Mouse (Mus musculus): ENCODE data around the gene Tmem204. TPM values are rescaled to one million over a fixed set of nuclear protein-coding genes. Genes with fewer than 3 reads are reported as not detected.

Tmem204 gene
- polyA plus RNA-seq, 1 experiment from 2014 or later: 15.4 TPM

DNA sequence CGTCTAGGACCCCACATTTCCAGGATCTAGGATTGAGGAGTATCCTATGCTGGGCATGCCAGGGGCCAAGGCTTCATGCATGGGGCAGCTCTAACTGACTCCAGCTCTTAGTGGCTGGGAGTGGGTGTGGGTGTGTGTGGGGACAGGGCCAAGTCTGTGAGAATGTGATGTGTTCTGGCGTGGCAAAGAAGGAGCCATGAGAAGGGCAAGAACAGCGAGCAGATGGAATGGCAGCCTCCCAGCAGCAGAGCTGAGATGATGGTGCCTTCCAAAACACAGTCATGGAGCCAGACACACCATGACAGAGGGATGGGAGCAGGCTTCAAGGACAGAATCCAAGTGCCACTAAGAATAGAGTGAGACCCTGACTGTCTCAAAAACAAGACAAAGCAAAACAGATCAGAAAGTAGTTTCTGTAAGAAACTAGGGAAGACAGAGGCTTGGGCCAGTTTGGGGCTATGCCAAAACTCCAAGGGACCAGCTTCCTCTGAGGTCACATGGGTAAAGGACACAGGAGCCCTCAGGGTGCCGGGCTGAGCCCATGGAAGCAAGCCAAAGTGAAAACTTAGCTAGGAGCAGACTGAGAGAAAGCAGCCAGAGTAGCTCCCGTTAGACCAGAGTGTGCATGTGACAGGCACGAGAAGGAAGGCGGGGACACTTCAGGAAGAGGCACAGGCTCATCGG lies 28.5 kb upstream of the Tmem204 start:
- Histone ChIP-seq H3K4me3 (no peak overlapping the region), H3K4me2 (replicated peaks) (no peak overlapping the region), H3K9me3 (no peaks in the 10 kb centered on the region), H3K4me1 (peaks cover 14% of the 10 kb centered on the region), H3K36me3 (peaks cover 73% of the 10 kb centered on the region), H3K9ac (no peak overlapping the region), H3K27me3 (no peaks in the 10 kb centered on the region), H3K27ac (no peak overlapping the region)
- 86% methylated on average over 8 of the region's 8 CpGs for WGBS
- no peak for ATAC-seq (ENCODE audit: low FRiP score, low read depth)

DNA sequence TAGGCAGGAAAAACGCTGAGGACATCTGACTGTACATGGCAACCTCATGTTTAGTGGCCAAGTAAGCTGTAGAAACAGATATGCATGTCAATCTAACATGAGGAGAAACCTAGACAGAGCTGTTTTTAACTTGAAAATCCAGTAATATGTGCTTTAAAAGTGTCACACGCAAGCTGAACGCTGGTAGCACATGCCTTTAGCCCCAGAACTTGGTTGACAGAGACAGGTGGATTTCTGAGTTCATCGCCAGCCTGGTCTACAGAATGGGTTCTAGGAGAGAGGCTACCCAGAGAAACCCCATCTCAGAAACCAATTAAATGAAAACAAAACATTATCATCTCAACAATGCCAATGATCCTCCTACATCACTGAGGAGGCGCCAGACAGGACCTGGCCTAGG lies 27.8 kb upstream of the Tmem204 start:
- Histone ChIP-seq H3K4me1 (peaks cover 11% of the 10 kb centered on the region), H3K9me3 (no peaks in the 10 kb centered on the region), H3K27ac (no peak overlapping the region), H3K36me3 (peaks cover 80% of the 10 kb centered on the region), H3K4me2 (replicated peaks) (no peak overlapping the region), H3K4me3 (no peak overlapping the region), H3K9ac (no peak overlapping the region), H3K27me3 (no peaks in the 10 kb centered on the region)
- WGBS: 88% methylated on average over 5 of the region's 5 CpGs
- no peak for ATAC-seq (ENCODE audit: low FRiP score, low read depth)

DNA sequence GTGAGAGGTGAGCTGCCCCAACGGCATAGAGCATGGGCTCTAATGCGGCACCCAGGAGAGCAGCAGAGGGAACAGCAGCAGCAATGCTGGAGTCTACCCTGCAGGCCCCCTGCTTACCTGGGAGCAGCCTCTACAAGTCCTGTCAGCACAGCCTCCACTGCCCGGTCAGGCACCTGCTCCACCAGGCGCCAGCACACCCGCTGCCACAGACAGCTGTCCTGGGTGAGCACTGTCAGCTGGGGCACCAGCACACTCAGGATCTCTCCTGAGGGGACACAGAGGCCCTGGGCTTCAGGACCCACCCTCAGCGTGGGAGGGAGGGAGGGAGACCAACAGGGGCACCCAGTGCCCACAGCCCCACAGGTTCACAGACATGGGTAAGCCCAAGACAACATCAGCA lies 27.2 kb upstream of the Tmem204 start:
- ATAC-seq (ENCODE audit: low FRiP score, low read depth): no peak

DNA sequence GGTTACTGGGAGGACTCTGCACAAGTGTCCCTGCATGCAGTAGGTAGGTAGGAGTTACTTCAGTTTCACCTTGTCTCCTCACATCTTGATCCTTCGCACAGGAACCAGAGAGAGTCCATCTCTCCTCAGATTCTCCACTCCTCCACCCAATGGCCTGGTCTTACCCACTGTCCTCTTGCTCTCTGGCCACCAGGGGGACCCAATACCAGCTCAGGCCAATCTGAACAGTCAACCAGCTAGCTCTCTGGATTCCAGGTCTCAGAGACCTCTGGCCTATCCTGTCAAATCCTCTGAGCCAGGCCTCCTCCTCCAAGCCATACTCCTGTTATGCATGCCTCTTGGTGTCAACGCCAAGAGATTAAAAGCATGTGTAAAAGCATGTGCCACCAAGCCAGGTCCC lies 26.2 kb upstream of the Tmem204 start:
- Histone ChIP-seq H3K9me3 (no peaks in the 10 kb centered on the region), H3K36me3 (peaks cover 96% of the 10 kb centered on the region), H3K4me2 (replicated peaks) (no peak overlapping the region), H3K9ac (no peak overlapping the region), H3K4me1 (peaks cover 2% of the 10 kb centered on the region), H3K4me3 (no peak overlapping the region), H3K27me3 (no peaks in the 10 kb centered on the region), H3K27ac (no peak overlapping the region)
- ATAC-seq (ENCODE audit: low FRiP score, low read depth): 0 out of 2 replicates have a peak, but pooled peaks have one; percentile 51
- WGBS: 75% methylated on average over 2 of the region's 2 CpGs

More for the DNA sequence above, 27.2 kb upstream of the Tmem204 start:
- Histone ChIP-seq H3K9me3 (no peaks in the 10 kb centered on the region), H3K27me3 (no peaks in the 10 kb centered on the region), H3K36me3 (peaks cover 86% of the 10 kb centered on the region), H3K4me1 (peaks cover 8% of the 10 kb centered on the region), H3K27ac (no peak overlapping the region), H3K9ac (no peak overlapping the region), H3K4me2 (replicated peaks) (no peak overlapping the region), H3K4me3 (no peak overlapping the region)
- 94% methylated on average over 6 of the region's 6 CpGs for WGBS

DNA sequence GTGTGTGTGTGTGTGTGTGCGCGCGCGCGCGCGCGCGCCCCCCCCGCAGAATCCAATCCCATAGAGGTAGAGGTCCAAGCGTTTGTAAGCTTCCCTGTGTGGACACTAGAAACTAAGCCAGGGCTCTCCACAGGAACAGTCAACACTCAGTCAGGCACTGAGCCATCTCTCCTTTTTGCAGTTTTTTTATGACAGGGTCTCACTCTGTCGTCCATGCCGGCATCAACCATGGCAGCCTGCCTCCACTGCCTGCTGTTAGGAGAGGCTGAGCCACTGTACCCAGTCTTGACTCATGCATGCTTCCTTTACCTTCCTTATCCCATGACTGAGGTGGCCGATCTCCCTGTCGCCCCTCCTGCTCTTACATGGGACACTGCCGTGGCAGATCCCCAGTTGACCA lies 24.4 kb upstream of the Tmem204 start:
- H3K9ac ChIP-seq: no peak overlapping the region
- H3K4me1 ChIP-seq: no peaks in the 10 kb centered on the region
- no peaks in the 10 kb centered on the region for H3K27me3 ChIP-seq
- ATAC-seq (ENCODE audit: low FRiP score, low read depth): no peak
- peaks cover 99% of the 10 kb centered on the region for H3K36me3 ChIP-seq
- H3K4me2 ChIP-seq (replicated peaks): no peak overlapping the region
- no peaks in the 10 kb centered on the region for H3K9me3 ChIP-seq
- no peak overlapping the region for H3K4me3 ChIP-seq
- no peak overlapping the region for H3K27ac ChIP-seq
- 98% methylated on average over 11 of the region's 16 CpGs for WGBS

DNA sequence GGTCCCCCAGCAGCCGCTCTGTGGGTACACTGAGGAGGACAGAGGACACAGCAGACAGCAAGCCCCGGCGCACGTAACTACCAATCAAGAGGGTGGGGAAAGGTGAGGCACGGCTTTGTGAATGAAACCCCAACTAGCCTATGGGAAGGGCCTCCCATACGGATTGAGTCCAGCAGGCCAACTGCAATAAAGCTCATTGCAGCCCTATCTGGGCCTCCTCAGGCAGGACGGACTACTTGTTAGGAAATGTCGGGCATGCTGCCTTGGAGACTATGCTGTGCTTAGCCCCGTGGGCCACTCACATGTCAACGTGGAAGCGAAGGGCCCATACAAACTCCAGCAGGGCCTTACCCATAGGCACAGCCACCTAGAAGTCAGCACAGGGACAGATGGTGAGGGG lies 17.9 kb upstream of the Tmem204 start:
- H3K27me3 ChIP-seq: no peaks in the 10 kb centered on the region
- H3K36me3 ChIP-seq: peaks cover 92% of the 10 kb centered on the region
- no peak overlapping the region for H3K9ac ChIP-seq
- 92% methylated on average over 11 of the region's 11 CpGs for WGBS
- no peak overlapping the region for H3K27ac ChIP-seq
- ATAC-seq (ENCODE audit: low FRiP score, low read depth): no peak
- H3K4me2 ChIP-seq (replicated peaks): no peak overlapping the region
- H3K9me3 ChIP-seq: no peaks in the 10 kb centered on the region
- no peaks in the 10 kb centered on the region for H3K4me1 ChIP-seq
- no peak overlapping the region for H3K4me3 ChIP-seq

DNA sequence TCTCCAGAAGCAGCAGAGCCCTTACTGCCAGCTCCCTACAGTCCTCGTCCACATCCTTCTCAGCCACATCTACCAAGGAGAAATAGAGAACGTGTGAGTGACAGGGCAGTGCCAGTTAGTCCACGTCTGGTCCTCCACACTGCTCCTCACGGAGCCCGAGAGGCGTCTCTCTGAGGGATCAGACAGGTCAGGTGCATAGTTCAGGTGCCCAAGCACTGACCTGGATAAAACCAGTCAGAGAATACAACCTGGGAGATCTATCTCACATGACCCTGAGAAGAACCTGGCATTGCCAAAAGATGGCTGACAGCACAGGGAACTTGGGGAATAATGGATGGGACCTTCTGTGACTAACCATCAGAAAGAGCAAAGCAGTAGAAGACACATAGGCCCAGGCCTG lies 16.7 kb upstream of the Tmem204 start:
- Histone ChIP-seq H3K27ac (no peak overlapping the region), H3K27me3 (no peaks in the 10 kb centered on the region), H3K36me3 (peaks cover 79% of the 10 kb centered on the region), H3K9me3 (no peaks in the 10 kb centered on the region), H3K4me1 (no peaks in the 10 kb centered on the region), H3K9ac (no peak overlapping the region), H3K4me3 (no peak overlapping the region), H3K4me2 (replicated peaks) (no peak overlapping the region)
- no peak for ATAC-seq (ENCODE audit: low FRiP score, low read depth)
- 95% methylated on average over 6 of the region's 6 CpGs for WGBS

DNA sequence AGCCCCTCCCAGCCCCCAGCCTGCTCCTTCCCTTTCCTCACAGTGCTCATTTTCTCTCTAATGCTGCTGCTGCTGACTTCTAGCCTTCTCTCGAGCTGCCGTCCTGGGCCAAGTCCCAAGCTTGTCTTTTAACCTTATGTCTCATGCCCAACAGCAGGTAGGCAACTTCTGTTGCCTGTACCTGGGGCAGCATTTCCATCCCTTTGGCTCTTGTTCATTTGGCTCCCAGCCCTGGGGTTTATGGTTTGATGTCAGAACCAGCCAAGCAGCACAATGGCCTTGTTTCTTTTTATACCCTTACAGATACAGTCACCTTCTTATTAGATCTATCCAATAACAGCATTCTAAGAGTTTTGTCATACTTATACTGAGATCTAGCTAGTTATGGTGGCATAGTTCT lies 12.8 kb upstream of the Tmem204 start:
- H3K4me3 ChIP-seq: no peak overlapping the region
- ATAC-seq (ENCODE audit: low FRiP score, low read depth): no peak
- peaks cover 72% of the 10 kb centered on the region for H3K36me3 ChIP-seq
- no peaks in the 10 kb centered on the region for H3K4me1 ChIP-seq
- H3K27me3 ChIP-seq: no peaks in the 10 kb centered on the region
- no peak overlapping the region for H3K4me2 ChIP-seq (replicated peaks)
- 76% methylated on average over 2 of the region's 2 CpGs for WGBS
- H3K9ac ChIP-seq: no peak overlapping the region
- H3K9me3 ChIP-seq: no peaks in the 10 kb centered on the region
- H3K27ac ChIP-seq: no peak overlapping the region

DNA sequence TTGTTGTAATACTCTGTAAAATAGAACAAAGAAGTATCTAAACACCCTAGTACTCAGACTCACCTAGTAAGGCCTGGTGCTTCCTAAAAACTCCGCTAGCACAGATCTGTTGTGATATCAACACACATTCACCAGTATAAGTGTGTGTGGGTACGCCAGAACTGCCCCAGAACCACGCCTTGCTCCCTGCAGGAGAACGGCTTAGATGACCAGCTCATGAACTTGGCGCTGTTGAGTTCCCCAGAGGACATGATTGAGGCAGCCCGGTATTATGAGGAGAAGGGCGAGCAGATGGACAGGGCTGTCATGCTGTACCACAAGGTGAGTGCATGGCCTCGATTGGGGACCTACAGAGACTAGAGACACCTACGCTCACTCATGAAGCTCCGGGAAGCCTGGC lies 7.1 kb upstream of the Tmem204 start:
- Histone ChIP-seq H3K27me3 (no peaks in the 10 kb centered on the region), H3K4me2 (replicated peaks) (no peak overlapping the region), H3K9me3 (no peaks in the 10 kb centered on the region), H3K4me1 (no peaks in the 10 kb centered on the region), H3K36me3 (peaks cover 65% of the 10 kb centered on the region), H3K27ac (no peak overlapping the region), H3K9ac (no peak overlapping the region), H3K4me3 (no peak overlapping the region)
- 90% methylated on average over 10 of the region's 10 CpGs for WGBS
- no peak for ATAC-seq (ENCODE audit: low FRiP score, low read depth)

DNA sequence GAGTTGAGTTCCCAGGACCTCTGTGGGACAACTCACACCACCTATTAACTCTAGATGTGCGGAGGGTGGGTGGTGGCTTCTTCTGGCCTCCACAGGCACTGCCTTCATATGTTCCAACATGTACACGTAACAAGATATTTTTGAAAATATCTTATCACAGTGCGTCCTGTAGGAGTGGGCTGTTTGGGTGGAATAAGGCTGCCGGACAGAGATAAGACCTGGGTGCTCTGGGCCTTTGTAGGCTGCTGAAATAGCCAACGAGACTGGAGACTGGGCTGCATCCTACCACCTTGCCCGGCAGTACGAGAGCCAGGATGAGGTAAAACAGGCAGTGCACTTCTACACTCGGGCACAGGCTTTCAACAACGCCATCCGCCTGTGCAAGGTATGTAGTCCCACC lies 5.8 kb upstream of the Tmem204 start:
- Histone ChIP-seq H3K4me3 (no peak overlapping the region), H3K36me3 (peaks cover 56% of the 10 kb centered on the region), H3K4me1 (peaks cover 12% of the 10 kb centered on the region), H3K27me3 (no peaks in the 10 kb centered on the region), H3K4me2 (replicated peaks) (no peak overlapping the region), H3K27ac (no peak overlapping the region), H3K9ac (no peak overlapping the region), H3K9me3 (no peaks in the 10 kb centered on the region)
- ATAC-seq (ENCODE audit: low FRiP score, low read depth): no peak
- 95% methylated on average over 10 of the region's 10 CpGs for WGBS

DNA sequence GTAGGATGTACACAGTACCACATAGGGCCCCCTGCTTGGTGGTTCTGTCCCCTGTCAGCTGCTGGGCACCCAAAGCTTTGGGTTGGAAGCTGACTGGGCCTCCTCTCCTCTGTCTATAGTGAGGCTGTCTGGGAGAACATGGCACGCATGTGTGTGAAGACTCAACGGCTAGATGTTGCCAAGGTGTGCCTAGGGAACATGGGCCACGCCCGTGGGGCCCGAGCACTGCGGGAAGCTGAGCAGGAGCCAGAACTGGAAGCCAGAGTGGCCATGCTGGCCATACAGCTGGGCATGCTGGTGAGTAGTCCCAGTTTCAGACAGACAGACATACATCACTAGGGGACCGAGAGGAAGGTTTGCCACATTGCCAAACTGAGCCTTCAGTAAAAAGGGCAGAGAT lies 3.3 kb upstream of the Tmem204 start:
- Histone ChIP-seq H3K4me3 (no peak overlapping the region), H3K9me3 (no peaks in the 10 kb centered on the region), H3K9ac (no peak overlapping the region), H3K27ac (no peak overlapping the region), H3K36me3 (peaks cover 36% of the 10 kb centered on the region), H3K4me2 (replicated peaks) (no peak overlapping the region), H3K27me3 (no peaks in the 10 kb centered on the region), H3K4me1 (peaks cover 37% of the 10 kb centered on the region)
- WGBS: 90% methylated on average over 7 of the region's 7 CpGs
- no peak for ATAC-seq (ENCODE audit: low FRiP score, low read depth)

DNA sequence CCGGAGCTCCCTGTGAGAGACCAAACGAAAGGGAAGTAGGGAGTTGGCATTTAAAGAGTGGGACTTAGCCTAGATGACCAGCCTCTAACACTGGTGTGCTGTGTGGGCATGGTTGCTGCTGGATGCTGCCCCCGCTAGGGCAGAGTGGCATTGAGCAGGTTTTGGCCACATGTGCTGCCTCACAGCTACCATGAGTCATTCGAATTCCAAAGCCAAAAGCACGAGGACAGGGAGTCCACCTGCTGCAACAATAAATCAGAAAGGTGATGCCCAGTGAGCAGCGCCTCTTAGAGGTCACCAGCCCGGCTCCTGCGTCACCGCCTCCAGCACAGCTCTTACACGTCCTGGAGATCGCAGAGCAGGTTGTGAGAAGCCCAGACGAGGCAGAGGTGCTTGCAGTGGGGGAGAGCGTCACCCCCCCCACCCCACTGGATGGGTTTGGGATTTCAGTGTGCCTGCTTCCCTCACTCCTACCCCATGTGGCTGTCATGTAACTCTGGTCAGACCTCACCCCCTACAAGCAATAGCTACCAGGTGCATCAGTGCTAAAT lies 1.5 kb upstream of the Tmem204 start:
- H3K9me3 ChIP-seq: no peaks in the 10 kb centered on the region
- H3K27ac ChIP-seq: peak overlapping the region; percentile 98
- no peak overlapping the region for H3K9ac ChIP-seq
- no peak for ATAC-seq (ENCODE audit: low FRiP score, low read depth)
- H3K4me2 ChIP-seq (replicated peaks): no peak overlapping the region
- no peak overlapping the region for H3K4me3 ChIP-seq
- H3K36me3 ChIP-seq: peaks cover 24% of the 10 kb centered on the region; the same call in 1 of the 2 replicates
- H3K4me1 ChIP-seq: peaks cover 47% of the 10 kb centered on the region
- H3K27me3 ChIP-seq: no peaks in the 10 kb centered on the region
- 59% methylated on average over 13 of the region's 13 CpGs for WGBS

DNA sequence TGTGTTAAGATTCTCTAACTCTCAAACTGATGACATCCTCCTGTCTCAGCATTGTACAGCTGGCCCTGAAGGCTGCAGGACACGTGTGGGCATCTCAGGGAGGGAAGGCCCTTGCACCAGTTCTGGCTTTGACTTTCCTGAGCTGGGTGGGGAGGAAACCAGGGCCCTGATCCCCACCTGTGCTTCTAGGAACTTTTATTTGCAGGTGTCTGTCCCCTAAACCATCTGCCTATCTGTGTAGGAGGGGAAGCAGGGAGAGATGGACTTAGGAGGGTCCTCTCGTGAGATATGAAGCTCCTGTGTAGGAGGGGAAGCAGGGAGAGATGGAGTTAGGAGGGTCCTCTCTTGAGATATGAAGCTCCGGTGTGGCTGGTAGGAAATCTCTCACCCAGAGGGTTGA lies 504 bp downstream of the Tmem204 start:
- Histone ChIP-seq H3K27ac (peak overlapping the region; percentile 98), H3K27me3 (no peaks in the 10 kb centered on the region), H3K9ac (no peak overlapping the region), H3K4me3 (no peak overlapping the region), H3K4me1 (peaks cover 56% of the 10 kb centered on the region), H3K9me3 (no peaks in the 10 kb centered on the region), H3K36me3 (peaks cover 9% of the 10 kb centered on the region; the same call in 1 of the 2 replicates), H3K4me2 (replicated peaks) (no peak overlapping the region)
- 44% methylated on average over 3 of the region's 3 CpGs for WGBS
- ATAC-seq (ENCODE audit: low FRiP score, low read depth): no peak

Measured in limb, embryonic 13.5 days (tissue).